Mouse (Mus musculus): Measurements from ENCODE around the gene Lrp10. TPM values are rescaled to one million over a fixed set of nuclear protein-coding genes. Genes with fewer than 3 reads are reported as not detected.

The Lrp10 gene
- total RNA-seq, 1 experiment from 2014 or later: 130 TPM

DNA sequence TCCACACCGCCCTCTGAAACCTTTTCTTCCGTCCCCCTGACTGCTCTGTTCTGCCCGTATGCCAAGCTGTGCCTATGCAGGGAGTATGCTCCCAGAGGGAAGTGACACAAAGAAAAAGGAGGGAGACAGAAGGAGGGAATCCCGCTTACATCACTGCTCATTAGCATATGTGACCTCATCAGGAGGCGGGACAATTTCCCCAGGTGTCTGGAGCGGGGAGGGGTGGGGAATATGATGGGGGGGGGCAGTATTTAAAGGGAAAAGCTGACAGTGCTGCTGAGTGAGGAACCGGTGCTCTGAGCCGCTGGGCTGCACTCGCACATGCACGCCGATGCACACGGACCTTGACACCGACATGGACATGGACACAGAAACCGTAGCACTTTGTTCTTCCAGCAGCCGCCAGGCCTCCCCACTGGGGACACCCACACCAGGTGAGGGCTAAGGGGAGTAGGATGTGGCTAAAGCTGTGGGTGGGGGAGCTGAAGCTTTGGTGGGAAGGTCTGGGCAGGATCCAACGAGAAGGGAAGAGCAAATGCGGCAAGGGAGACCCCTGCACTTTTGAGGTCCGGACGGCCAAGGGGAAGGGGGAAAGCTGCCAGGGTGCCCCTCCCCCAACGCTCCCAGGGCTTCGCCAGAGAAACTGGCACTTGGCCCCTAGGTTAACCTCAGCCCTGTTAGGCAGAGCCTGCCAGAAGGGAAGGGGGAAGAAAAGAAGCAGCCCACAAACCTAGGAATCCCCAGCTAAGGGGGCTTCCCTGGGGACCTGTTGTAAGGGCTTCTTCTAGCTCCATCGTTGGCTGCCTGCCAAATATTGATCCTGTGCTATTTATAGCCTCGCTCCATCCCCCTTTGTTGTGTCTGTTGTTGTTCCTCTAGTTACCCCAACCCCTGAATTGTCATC lies 12.3 kb downstream of the Lrp10 start, which contains the start of gene Rem2:
Rem2 (plus strand) TSS at position 160 of the 904 bp plus-strand sequence.
- DNase-seq: peak; percentile 40

DNA sequence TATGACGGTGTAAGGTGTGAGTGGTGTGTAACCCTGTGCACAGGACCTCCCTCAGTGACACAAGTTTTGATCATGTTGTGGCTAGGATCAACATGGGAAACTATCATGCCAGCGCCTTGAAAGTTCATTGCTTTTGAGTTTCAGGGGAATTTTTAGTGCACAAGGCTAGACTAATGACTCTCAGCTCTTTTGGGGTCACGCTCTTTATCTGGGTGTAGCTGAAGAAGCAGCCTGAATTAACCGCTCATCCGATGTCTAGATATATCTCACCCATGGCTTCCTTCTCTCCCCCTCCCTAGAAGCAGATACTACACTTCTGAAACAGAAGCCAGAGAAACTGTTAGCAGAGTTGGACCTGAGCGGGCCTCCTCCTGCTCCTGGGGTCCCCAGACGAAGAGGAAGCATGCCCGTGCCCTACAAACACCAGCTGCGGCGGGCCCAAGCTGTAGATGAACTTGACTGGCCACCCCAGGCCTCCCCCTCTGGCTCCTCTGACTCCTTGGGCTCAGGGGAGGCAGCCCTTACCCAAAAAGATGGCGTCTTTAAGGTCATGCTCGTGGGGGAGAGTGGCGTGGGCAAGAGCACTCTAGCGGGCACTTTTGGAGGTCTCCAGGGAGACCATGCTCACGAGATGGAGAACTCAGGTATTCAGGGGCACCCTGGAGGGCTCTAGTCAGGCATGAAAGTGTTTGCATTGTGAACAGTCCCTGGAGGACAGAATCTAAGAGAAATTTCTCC lies 13.4 kb downstream of the Lrp10 start:
- DNase-seq: no peak

DNA sequence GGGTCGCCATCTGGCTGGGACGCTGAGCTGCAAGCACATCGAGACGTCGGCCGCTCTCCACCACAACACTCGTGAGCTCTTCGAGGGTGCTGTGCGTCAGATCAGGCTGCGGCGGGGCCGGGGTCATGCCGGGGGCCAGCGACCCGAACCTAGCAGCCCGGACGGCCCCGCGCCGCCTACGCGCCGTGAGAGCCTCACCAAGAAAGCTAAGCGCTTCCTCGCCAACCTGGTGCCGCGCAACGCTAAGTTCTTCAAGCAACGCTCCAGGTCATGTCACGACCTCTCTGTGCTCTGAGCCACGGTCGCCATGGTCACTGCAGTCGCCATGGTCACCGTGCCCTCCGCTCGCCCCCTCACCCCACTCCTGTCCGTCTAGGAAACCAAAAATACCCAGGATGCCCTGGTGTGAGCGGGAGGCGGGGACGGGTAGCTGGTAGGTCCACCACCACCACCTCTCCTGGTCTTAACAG lies 15.5 kb downstream of the Lrp10 start:
- peak; percentile 49 for DNase-seq

DNA sequence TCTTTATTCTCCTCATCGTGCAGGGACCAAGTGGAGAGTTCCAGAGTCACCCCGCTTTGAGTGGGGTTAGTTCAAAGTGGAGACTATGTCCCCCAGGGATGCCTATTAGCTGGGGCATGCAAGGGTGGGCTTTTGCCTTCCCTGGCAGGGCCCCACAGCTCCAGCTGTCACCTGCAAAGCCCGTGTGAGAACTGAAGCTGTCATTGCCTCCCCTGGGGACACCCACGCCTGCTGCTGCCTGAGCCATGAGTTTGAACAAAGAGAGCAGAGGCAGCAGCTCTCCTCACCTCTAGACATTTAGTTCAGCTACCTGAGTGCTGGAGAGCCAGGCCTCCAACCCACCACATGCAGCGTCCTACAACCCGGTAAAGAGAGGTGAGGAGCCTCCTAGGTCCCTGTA lies 16.7 kb downstream of the Lrp10 start:
- DNase-seq: no peak

DNA sequence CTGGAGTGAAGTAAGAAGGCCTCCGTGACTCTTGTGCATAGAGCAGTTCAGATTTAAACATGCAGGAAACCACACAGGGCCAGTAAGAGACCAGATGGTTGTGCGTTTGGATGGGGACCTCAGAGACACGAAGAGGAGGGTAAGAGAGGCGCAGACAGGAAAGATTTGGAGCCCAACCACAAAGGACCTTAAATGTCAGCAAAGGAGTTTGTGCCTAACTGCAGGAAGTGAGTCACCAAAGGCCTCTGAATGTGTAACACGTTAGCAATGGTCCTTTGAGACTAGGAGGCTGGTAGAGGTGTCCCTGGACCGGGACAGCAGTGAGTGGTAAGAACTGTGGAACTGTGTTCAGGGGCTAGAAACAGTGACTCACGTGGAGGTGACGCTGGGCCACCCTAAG lies 17.5 kb downstream of the Lrp10 start:
- no peak for DNase-seq

DNA sequence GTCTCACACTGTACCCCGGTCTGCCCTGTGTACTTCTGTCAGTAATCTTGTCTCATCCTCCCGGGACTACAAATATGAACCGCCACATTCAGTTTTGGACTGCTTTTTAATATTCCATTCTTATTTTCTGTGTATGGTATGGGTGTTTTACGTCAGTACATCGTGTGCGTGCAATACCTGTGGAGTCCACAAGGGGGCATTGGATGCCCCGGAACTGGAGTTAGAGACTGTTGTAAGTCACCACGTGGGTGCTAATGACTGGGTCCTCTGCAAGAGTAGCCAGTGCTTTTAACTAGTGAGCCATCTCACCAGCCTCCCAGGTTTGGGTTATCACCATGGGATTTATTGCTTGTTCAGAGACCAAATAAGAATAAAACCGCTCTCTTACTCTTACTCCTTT lies 18.6 kb downstream of the Lrp10 start:
- no peak for DNase-seq

DNA sequence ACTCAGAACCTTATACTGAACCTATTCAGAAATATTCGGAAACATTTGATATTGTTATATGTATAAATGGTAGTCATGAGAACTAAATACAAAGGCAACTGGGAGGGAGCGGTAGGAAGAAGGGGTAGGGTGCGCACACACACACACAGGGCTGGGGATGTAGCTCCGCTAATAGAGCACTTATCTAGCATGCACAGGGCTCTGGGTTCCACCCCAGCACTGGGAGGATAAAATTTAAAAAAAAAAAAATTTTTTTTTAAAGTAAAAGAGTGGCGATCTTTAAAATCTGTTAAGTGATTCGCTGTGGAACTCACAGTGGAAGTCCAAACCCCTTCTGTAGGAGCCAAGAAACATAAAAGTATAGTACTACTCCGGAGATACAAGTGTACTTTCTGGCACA lies 22.0 kb downstream of the Lrp10 start:
- DNase-seq: no peak

DNA sequence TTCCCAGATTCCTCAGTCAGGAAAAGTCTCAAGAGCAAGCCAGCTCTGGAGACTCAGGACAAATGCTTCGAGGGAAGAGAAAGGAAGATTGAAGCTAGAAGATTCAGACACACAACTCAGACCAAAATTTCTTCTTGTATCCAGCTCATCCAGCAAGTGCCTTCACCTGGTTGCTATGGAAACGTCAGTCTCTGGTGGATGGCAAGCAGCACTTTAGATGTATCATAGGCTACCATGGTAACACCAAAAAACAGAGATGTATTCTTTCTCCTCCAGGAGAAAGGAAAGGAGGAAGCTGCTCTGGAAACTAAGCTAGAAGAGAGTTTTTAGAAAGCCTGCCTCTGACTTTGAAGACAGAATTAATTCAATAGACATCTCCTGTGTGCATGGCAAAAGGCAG lies 23.8 kb downstream of the Lrp10 start:
- DNase-seq: no peak

DNA sequence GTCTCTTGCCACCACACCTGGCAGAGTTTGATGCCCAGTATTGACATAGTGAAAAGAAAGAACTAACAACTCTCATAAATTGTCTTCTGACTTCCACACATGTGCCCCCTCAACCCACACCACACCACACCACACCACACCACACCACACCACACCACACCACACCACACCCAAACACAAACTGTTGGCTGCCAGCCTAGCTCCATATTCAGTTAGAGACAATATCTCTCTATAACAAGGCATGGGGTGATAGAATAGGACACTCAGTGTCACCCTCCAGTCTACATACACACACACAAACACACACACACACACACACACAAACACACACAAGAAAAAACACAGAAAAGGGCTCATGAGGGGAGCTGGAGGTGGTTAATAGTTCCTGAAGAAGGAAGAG lies 24.4 kb downstream of the Lrp10 start:
- DNase-seq: no peak

DNA sequence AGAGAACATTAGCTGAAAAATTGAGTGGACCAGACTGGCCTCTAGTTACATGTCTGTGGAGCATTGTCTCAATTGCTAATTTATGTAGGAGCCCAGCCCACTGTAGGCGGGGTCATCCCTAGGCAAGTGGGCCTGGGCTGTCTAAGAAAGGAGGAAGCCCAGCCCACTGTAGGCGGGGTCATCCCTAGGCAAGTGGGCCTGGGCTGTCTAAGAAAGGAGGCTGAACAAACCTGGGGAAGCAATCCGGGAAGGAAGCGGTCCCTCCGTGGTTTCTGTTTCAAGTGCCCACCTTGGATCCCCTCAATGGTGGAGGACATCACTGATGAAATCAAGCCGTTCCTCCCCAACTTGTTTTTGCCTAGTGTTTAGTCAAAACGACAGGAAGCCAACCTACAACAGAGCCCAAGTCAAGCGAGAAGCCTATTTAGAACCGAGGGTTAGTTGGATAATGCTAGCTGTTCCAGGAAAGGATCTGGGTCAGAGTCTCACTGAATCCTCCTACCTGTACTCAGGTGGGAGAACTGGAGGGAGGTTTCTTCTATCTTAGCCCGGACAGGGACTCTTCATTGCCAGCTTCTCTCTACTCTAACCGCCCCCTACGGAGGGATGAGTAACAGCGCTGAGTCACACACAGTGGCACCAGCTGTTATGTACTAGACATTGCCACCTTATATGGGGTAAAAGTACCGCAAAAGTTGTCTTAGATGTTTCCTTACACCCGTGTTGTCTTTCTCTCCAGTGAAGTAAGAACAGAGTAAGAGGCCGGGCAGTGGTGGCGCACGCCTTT lies 28.6 kb downstream of the Lrp10 start:
- DNase-seq: no peak

DNA sequence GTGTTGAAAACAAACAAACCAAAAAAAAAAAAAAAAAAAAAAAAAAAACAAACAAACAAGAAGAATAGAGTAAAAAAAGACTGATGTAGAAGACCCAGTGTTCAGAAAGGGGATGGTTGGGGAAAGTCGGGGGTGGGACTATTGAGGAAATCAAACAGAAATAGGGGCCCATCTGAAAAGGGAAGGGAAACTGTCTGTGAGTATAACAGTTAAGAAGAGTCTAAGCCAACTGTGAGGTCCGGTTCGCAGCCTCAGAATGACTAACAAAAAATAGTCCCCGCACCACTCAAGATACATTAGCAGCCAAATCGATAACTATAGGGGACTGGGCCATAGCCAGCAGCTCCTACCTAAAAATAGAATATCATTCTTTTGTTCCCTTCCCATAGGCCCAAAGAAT lies 29.3 kb downstream of the Lrp10 start:
- no peak for DNase-seq

DNA sequence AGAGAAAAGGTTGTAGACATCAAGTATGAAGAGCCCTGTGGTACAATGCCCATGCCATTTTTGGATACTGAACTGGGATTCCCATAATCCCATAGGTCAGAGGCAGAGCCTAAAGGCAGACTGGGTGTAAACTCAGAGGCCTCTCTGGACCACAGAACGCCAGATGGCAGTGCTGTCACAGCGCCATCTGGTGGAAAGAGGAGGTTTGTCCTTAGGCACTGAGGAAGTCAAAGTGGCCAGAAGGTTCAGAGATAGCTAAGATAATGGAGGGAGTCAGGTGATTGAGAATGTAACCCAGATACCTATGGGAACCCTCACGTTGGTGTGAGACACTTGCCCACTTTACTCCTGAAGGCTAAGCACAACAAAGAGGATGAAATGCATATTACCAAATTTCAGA lies 30.3 kb downstream of the Lrp10 start:
- DNase-seq: peak; percentile 73

DNA sequence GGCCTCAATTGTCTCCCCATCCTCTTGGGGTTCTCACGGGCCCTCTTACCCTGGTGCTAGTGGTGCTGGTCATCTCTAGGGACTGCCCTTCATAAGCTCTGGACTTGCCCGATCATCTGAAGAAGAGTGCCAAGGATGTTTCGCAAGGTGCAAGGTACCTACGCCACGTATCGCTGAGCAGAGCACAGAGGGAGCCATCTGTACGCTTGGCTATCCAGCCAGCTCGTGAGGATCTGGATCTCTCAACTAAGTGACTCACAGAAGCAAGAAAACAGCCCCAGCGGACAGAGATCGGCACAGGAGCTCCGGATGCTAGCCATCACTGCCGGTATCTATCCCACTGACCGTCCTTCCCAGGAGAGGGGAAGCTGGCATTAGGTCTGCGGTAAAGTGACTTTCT lies 32.8 kb downstream of the Lrp10 start:
- no peak for DNase-seq

DNA sequence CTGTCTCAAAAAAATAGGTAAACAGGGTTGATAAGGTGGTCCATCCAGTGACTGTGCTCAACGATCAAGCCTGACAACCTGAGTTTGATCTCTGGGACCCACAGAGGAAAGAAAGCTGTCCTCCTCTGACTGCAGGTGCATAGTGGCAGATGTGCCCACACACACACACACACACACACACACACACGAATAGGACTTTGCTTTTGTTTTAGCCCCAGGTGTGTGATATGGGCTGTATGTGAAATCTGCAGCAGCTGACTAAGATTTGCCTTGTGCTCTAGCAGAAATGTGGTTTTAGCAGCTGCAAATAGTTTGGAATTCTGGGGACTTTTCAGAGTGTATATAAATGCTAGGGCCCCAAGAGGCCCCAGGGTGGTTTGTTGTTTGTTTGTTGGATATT lies 35.4 kb downstream of the Lrp10 start:
- DNase-seq: no peak

DNA sequence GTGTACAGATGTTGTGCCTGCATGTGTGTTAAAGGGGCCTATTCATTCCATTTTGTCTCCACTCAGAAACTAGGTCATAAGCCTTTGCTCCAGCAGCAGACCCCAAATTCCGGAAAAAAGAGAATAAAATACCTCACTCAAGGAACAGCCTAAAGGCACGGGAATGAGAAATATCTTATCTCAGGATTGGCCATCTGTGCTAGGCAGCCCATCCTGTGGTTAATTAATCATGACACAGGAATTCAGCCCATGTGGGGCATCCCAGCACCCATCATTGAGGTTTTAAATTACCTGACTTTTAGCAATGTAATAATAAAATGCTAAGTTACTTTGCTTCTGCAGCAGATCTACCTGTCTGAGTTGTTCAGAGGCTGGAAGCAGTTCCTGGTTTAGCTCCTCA lies 37.4 kb downstream of the Lrp10 start:
- DNase-seq: no peak

DNA sequence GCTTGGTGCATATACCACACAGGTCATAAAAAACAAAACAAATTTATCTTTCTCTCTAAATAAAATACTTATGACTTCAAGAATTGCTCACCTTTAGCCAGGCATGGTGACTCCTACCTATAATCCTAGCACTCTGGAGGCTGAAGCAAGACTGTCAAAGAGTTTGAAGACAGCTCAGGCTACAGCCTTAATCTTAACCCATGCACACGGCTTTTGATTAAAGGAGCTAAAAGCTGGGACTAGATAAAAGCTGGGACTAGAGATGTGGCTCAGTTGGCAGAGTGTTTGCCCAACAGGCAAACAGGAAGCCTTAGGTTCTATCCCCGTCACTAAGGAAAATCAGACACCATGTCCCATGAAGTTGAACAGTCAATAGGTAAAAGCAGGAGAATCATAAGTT lies 39.2 kb downstream of the Lrp10 start:
- DNase-seq: no peak

DNA sequence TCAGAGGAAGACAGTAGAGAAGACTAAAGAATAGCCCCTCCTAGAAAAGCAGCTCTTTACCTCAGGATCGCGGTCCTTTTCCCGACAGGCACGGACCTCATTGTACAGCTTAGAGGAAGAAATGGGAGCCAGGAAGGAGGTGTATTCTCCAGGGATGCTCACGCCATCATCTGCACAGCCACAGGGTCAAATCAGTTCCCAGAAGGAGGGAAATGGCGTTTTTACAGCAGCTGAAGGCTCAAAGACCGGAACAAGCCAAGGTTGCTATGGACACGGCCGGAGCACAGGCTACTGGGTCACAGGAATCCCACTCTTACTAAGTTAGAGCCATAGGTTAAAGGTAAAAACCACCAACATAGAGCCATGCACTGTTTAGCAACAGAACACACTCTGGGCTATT lies 45.8 kb downstream of the Lrp10 start:
- DNase-seq: no peak

DNA sequence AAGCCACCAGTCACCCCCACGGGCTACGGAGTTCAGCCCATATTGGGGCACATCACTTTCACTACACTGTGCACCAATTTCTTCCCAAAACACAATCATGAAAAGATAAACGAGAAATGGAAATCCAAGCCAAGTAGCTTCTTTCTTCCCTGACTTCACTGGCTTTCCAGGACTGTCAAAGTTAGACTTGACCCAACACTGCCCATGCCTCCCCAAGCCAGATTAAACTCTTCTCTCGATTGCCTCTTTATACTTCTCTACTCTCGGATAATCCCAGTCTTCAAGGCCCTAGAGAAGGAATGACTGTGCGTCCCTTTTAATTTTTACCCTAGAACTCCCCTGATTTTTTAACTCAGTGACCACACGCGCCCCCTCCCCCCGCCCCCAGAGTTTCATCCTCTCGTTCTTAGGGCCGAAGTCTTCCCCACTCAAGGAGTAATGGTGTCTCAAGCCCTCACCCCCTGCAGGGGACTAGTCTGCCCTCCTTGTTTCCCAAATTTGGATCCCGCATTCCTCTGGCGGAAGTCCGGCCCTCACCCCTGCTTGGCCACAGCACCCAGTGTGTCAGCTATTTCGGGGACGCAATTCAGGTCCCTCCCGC lies 52.9 kb downstream of the Lrp10 start:
- no peak for DNase-seq
